Mouse (Mus musculus): Measurements from ENCODE around the gene Tmprss13.
A peak's percentile ranks its signal among the peaks of the same experiment; 100 is the strongest.

Gene Tmprss13

GRCm38 (mm10) chr9:45382336-45382735 is 63.4 kb downstream of the Tmprss13 start:
- DNase-seq (ENCODE audit: low spot score in 2 of 2) = no peak

GRCm38 (mm10) chr9:45382834-45383233 is 63.9 kb downstream of the Tmprss13 start:
- no peak for DNase-seq (ENCODE audit: low spot score in 2 of 2)

- DNase-seq (ENCODE audit: low spot score in 2 of 2) = no peak
These were observed 65.0 kb downstream of the Tmprss13 start for GRCm38 (mm10) chr9:45383883-45384282.

GRCm38 (mm10) chr9:45386698-45387097 is 67.8 kb downstream of the Tmprss13 start:
- DNase-seq (ENCODE audit: low spot score in 2 of 2) = no peak

- peak; percentile 71 to 87 for DNase-seq (ENCODE audit: low spot score in 2 of 2)
These were observed 69.6 kb downstream of the Tmprss13 start for GRCm38 (mm10) chr9:45388385-45388994.

GRCm38 (mm10) chr9:45389596-45389995 is 70.7 kb downstream of the Tmprss13 start:
- DNase-seq (ENCODE audit: low spot score in 2 of 2) = no peak

GRCm38 (mm10) chr9:45391299-45391698 is 72.4 kb downstream of the Tmprss13 start:
- no peak for DNase-seq (ENCODE audit: low spot score in 2 of 2)

GRCm38 (mm10) chr9:45395218-45395617 is 76.3 kb downstream of the Tmprss13 start:
- DNase-seq (ENCODE audit: low spot score in 2 of 2) = peak in 1 of 2 experiments; percentile 23

GRCm38 (mm10) chr9:45395796-45396195 is 76.9 kb downstream of the Tmprss13 start:
- no peak for DNase-seq (ENCODE audit: low spot score in 2 of 2)

All from heart, adult 9 months (tissue).